Mouse (Mus musculus) urinary bladder, postnatal 36 days (tissue): ENCODE measurements around the gene Sh3d21.

ENCODE experiments used
- DNase-seq, 2 experiments: peaks; one replicate each; pipeline ENCODE4 v3.0.0; 2022; ENCODE audit warnings: low spot score in 2 of 2, mixed read lengths in 1 of 2

Sh3d21 gene

DNA sequence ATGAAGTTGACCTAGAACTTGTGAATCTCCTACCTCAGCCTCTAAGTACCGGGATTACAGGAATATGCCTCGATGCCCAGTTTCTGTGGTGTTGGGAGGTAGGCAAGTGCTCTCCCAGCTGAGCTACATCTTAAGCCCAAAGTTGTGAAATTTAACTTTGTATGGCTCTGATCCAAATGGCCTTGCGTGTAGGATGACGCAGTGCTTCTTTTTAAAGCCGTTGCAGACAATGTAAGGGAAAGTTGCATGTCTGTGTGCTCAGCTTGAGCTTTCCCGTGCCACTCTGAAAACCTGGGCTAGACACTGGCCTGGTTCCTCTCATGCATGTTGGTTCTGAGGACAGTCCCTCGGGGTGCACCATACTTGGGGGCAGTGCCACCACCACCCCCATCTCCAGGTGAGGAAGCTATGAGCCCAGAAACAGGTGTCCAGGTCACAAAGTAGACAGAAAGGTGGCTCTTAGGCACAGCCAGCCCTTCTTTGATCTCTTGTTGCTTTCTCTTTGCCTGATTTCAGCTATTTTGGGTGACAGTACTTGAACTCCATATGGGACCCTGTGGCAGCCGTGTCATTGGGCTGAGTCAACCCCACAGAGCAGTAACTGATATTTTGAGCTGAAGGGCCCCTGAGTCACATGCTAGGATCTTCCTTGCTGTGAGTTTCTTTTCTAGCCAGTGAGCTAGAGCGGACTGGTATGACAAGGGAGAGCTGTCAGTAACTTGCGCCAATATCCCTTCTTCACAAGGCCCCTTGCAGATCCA is 53.5 kb downstream of the Sh3d21 start:
- no peak for DNase-seq

DNA sequence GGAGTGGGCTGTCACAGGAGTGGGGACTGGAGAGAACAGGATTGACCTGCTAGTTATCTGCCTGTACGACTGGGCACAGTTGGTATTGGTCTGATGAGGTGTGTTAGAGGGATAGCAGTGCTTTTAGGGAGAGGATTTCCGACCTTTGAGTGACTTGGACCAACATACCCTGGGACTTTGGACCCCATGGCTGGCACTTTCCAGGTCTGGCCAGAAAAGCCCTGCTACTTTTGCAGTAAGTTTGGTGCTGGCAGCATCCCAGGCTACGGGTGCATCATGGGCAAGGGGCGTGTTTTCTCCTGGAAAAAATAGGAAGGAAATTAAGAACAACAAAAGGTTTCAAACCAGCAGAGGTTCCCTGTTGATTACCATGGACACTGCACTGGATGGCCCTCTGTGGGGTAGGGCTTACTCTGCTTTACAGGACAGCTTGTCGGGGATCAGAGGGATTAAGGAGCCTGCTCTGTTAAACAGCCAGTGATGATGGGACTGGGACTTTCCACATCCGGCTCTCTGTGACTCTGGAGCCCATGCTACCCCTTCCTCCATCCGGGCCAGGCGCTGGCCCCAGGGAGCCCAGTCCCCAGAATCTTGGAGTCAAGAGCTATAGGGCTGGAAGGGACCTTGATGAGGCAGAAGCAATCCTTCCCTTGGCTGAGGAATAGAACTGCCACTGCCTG is 55.1 kb downstream of the Sh3d21 start:
- DNase-seq = no peak

DNA sequence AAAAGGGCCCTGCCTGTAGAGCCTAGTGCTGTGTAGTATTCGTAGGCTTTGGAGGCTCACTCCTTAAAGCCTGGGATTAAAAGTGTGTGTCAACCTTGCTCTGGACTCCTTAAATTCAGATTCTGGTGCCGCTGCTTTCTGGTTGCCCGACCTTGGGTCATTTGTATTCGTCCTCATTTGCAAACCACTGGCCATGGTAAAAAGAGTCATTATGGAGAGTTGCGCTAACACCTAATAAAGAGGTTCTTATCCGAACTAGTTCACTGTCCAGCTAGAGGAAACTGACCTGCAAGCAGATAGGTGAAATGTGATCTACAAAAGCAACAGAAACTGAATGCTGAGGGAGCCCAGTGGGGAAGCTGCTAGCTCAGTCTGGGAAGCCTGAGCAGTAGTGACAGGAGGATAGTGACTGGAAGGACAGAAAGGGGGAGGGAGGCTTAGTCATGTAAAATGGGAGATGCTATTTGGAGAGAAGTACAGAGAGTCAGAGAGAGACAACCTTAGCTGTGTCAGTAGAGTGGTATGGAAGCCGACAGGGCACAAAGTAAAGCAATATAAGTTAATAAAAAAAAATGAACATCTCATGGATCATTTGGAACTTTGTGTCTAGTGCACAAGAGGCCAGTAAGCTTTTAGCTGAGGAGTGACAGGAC is 58.0 kb downstream of the Sh3d21 start:
- no peak for DNase-seq

DNA sequence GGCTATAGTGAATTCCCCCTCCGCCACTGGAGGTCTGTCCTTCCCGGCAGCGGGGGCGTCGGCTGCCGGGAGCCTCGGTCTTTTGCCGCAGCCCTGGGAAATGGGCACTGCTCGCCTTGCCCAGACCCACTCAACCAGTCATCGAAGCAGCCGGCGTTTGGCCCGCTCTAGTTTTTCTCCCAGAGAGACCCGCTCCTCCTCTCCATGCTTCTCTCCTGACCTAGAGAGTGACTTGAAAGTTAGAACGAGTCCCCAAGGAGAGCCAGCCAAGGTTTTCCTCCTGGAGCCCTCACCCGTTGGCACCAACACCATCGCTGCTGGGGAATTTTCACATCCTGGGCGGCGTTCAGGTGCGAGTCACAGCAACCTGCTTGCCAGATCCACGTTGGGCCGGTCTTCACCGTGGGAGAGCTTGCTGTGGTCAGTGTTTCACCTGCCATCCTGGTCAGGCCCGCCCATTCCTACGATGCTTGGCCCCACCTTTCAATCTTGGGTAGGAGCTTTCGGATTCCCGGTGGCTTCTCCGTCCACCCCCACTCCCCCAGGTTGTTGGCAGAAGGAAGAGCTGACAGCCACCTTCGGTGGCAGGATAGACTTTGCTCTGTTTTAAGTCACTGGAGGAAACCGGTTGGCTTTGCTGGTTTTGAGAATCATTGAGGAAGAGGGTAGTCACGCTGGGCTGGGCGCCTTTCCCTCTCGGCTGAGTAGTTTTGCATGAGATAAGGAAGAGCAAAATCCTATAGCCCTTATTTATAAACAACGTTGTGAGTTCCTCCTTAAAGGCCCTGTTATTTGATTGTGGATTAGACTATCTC is 58.8 kb downstream of the Sh3d21 start:
- peak in 1 of 2 experiments; percentile 44 for DNase-seq

DNA sequence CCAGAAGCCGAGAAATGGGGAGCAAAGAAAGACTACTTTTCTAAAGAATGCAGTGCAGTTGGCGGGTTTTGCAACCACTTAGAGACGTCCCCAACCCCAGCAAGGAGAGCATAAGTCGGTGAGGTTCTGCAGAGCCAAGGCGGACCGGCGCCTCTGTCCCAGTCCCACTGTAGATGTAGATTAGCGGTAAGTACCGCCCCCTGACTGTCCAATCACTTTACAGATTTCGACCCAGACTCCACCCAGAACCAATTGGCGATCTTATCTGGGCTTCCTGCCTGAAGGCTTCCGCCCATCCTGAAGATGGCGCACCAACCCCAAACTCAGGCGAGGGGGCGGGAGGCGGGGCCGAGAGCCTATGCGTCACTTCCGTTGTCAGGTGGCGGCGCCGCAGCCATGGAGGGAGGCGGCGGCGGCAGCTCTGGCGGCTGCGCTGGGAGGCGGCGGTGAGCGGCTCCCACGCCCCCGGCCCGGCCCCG is 59.7 kb downstream of the Sh3d21 start, which contains the start of gene Stk40:
TSS of gene Stk40 (plus strand) at position 368 of the 479 bp plus-strand sequence.
- DNase-seq = peak; percentile 91 to 95

DNA sequence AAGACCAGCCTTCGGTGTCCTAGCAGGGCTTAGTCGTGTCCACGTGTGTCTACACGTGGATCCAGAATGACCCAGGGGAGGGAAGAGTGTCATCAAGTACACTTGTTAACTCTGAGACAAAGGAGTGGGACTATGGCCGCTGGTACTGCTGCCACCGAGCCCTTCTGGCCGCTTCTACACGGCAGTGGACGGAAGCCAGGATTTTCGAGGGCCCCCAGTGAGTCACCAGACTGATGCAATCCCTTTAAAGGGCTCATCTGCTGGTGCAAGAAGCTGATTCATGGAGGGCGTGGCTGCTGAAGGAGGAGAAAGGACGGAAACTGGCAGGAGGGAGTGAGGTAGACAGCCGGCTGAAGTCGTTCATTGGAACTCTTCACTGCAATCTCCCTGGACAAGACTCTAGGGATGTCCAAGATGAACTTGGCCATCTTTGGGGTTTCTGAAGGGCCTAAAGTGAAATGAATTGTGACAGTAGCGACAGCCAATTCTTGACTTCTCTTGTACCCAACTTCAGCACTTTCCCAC is 60.2 kb downstream of the Sh3d21 start:
- DNase-seq = peak; percentile 88 to 93

DNA sequence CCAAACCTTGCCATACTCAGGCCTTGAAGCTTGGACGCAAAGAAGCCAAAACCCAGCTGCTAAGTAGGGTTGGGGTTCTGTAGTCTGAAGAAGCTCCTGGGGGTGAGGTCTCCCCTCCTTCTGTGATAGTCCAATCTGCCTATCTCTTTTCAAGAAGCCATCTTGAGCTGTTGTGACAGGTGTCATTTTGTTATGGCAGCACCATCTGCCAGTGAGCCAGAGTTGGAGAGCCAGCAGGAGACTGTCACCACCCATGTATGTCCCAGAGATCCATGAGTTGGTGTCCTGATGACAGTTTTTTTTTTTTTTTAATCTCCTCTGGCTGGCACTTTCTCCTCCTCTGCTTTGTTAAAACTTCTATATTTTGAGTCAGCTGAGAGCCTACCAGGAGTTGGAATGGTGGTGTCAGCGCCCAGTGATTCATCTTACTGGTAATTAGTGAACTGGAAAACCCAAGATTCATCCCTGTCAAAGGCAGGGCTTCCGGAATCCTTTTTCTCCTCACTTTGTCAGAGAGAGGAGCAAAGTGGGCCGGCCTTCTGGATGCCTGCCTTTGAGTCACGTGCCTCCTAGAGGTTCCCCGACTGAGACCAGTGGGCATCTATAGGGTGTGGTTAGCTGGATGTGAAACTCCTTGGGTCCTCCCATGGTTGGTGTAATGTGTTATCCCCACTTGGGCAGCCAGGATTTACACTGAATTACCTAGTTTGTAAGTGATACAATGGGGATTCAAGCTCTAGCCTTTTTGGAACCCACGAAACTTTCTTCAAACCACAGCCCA is 61.0 kb downstream of the Sh3d21 start:
- DNase-seq = peak in 1 of 2 experiments; percentile 39

DNA sequence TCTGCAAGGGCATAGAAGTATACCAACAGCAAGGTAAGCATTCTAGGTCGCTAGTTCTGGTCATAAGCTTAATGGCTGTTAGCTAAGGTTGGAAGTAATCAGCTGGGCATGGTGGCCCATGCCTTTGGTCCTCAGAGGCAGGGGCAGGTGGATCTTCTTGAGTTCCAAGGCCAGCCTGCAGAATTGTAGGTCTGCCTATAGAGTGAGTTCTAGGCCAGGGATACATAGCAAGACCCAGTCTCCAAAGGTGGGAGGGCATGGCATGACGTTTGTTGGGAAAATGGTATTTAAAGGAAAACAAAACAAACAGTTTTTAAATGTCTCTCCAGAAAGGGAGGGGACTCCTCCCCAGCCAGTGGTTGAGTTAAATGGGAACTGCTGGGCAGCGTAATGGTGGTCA is 62.5 kb downstream of the Sh3d21 start:
- DNase-seq = no peak
